Mouse (Mus musculus): ENCODE data around the gene Tmem161b. TPM values are rescaled to one million over a fixed set of nuclear protein-coding genes. Genes with fewer than 3 reads are reported as not detected.
A peak's percentile ranks its signal among the peaks of the same experiment; 100 is the strongest.

Tmem161b gene
- polyA plus RNA-seq, 1 experiment from 2014 or later: 25.2 TPM

GRCm38 (mm10) chr13:84276246-84276645 is 54.1 kb downstream of the Tmem161b start:
- H3K4me3 ChIP-seq: no peak overlapping the region
- 95% methylated on average over 5 of the region's 5 CpGs for WGBS
- H3K27ac ChIP-seq (replicated peaks): no peak overlapping the region
- H3K4me2 ChIP-seq (replicated peaks): no peak overlapping the region
- H3K9ac ChIP-seq (replicated peaks): no peak overlapping the region
- peaks cover 10% of the 10 kb centered on the region; the same call in 1 of the 2 replicates for H3K36me3 ChIP-seq
- ATAC-seq (ENCODE audit: low FRiP score, low read depth): no peak
- no peaks in the 10 kb centered on the region for H3K27me3 ChIP-seq
- no peaks in the 10 kb centered on the region for H3K4me1 ChIP-seq
- no peaks in the 10 kb centered on the region for H3K9me3 ChIP-seq

- Histone ChIP-seq H3K36me3 (peaks cover 15% of the 10 kb centered on the region), H3K9me3 (no peaks in the 10 kb centered on the region), H3K9ac (replicated peaks) (no peak overlapping the region), H3K4me2 (replicated peaks) (no peak overlapping the region), H3K27ac (replicated peaks) (no peak overlapping the region), H3K4me3 (no peak overlapping the region), H3K4me1 (peaks cover 3% of the 10 kb centered on the region), H3K27me3 (no peaks in the 10 kb centered on the region)
- no peak for ATAC-seq (ENCODE audit: low FRiP score, low read depth)
- WGBS: 87% methylated on average over 4 of the region's 4 CpGs
Measured at GRCm38 (mm10) chr13:84280352-84280751, 58.3 kb downstream of the Tmem161b start.

DNA sequence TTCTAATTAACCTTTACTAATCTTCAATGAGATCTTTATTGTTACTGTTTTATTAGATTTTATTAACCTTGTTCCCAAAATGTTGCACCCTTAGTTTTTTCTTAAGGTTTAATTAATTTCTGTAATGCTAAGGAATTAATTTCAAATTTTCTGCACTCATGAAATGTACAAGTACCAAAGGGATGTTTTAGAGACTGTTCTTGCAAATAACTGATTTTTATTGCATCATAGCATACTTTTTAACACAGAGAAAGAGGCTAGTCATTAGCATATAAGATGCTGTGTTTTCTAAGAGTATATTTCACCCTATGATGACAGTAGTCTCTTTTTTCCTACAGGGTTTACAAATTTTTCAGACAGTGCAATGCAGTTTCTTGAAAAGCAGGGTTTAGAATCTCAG is 60.9 kb downstream of the Tmem161b start:
- H3K4me2 ChIP-seq (replicated peaks): no peak overlapping the region
- ATAC-seq (ENCODE audit: low FRiP score, low read depth): no peak
- no peak overlapping the region for H3K9ac ChIP-seq (replicated peaks)
- H3K27me3 ChIP-seq: no peaks in the 10 kb centered on the region
- peaks cover 14% of the 10 kb centered on the region for H3K36me3 ChIP-seq
- no peak overlapping the region for H3K4me3 ChIP-seq
- no peaks in the 10 kb centered on the region for H3K9me3 ChIP-seq
- H3K4me1 ChIP-seq: peaks cover 9% of the 10 kb centered on the region
- no peak overlapping the region for H3K27ac ChIP-seq (replicated peaks)

- H3K27ac ChIP-seq (replicated peaks): peak overlapping the region; percentile 91
- 3% methylated on average over 7 of the region's 7 CpGs for WGBS
- peaks cover 14% of the 10 kb centered on the region for H3K36me3 ChIP-seq
- no peaks in the 10 kb centered on the region for H3K9me3 ChIP-seq
- H3K27me3 ChIP-seq: no peaks in the 10 kb centered on the region
- ATAC-seq (ENCODE audit: low FRiP score, low read depth): peak; percentile 99
- no peak overlapping the region for H3K4me3 ChIP-seq
- H3K4me1 ChIP-seq: peaks cover 9% of the 10 kb centered on the region
- H3K4me2 ChIP-seq (replicated peaks): peak overlapping the region; percentile 37
- H3K9ac ChIP-seq (replicated peaks): no peak overlapping the region
Measured at GRCm38 (mm10) chr13:84284764-84285558, 62.9 kb downstream of the Tmem161b start.

DNA sequence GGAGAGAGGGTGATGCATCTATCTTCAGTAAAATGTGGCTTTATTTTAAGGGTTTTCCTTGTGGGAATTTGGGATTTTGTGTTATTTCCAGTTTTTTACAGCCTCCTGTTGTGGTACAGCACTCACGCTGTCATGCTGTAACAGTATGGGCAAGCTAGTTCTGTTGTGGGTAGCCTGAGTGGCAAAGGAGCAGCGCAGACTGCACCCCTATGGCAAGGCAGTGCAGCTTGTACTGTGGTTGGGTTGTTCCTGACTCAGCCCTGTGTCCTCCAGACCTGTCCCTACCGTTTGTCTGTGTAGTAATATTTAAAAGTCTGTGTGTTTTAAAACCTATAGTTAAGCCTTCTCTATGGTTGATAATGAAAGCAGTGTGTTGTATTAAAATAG is 63.5 kb downstream of the Tmem161b start:
- Histone ChIP-seq H3K36me3 (peaks cover 16% of the 10 kb centered on the region), H3K4me3 (no peak overlapping the region), H3K9ac (replicated peaks) (no peak overlapping the region), H3K27ac (replicated peaks) (peak overlapping the region; percentile 91), H3K4me1 (peaks cover 9% of the 10 kb centered on the region), H3K4me2 (replicated peaks) (peak overlapping the region; percentile 37), H3K9me3 (no peaks in the 10 kb centered on the region), H3K27me3 (no peaks in the 10 kb centered on the region)
- peak; percentile 92 for ATAC-seq (ENCODE audit: low FRiP score, low read depth)
- 7% methylated on average over 3 of the region's 3 CpGs for WGBS

DNA sequence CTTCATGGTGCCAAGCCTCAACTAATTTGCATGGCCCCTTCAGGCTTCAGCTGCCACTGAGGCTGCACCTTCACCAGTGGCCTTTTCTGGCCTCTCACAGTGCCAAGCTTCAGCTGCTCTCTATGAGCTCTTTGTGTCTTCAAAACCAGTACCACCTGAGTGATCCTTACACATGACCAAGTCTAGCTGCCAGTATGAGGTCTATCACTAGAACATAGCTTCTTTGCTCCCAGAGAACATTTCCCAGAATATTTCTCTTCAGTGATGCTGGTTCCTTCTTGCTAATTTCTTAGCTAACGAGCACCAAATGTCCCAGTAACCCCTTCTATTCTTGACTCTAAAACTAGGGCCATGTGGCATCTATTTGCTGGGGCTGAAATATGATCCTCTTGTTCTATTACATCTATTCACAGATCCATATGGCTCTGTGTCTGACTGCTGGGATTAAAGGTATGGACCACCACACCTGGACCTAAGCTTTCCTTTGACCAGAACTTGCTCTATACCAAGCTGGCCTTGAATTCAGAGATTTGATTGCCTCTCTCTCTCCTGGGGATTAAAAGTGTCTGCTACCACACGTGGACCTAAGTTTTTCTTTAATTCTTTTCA is 77.5 kb downstream of the Tmem161b start:
- Histone ChIP-seq H3K4me1 (no peaks in the 10 kb centered on the region), H3K27me3 (no peaks in the 10 kb centered on the region), H3K36me3 (peaks cover 30% of the 10 kb centered on the region), H3K9ac (replicated peaks) (no peak overlapping the region), H3K27ac (replicated peaks) (no peak overlapping the region), H3K9me3 (no peaks in the 10 kb centered on the region), H3K4me3 (no peak overlapping the region), H3K4me2 (replicated peaks) (no peak overlapping the region)
- 81% methylated on average over 2 of the region's 2 CpGs for WGBS
- no peak for ATAC-seq (ENCODE audit: low FRiP score, low read depth)

GRCm38 (mm10) chr13:84343272-84343671 is 121.2 kb downstream of the Tmem161b start:
- peaks cover 11% of the 10 kb centered on the region; the same call in 1 of the 2 replicates for H3K27me3 ChIP-seq
- H3K27ac ChIP-seq (replicated peaks): no peak overlapping the region
- no peak overlapping the region for H3K9ac ChIP-seq (replicated peaks)
- no peak overlapping the region for H3K4me3 ChIP-seq
- H3K4me1 ChIP-seq: peaks cover 42% of the 10 kb centered on the region
- no peaks in the 10 kb centered on the region for H3K36me3 ChIP-seq
- WGBS: 17% methylated on average over 5 of the region's 5 CpGs
- peak overlapping the region; percentile 6; the same call in 1 of the 2 replicates for H3K4me2 ChIP-seq (replicated peaks)
- no peaks in the 10 kb centered on the region for H3K9me3 ChIP-seq
- ATAC-seq (ENCODE audit: low FRiP score, low read depth): no peak

GRCm38 (mm10) chr13:84343691-84344495 is 121.8 kb downstream of the Tmem161b start:
- peaks cover 42% of the 10 kb centered on the region for H3K4me1 ChIP-seq
- WGBS: 9% methylated on average over 13 of the region's 13 CpGs
- peak overlapping the region; percentile 51 for H3K9ac ChIP-seq (replicated peaks)
- peak overlapping the region; percentile 79 for H3K4me2 ChIP-seq (replicated peaks)
- peak overlapping the region; percentile 97 for H3K27ac ChIP-seq (replicated peaks)
- no peaks in the 10 kb centered on the region for H3K36me3 ChIP-seq
- peaks cover 11% of the 10 kb centered on the region; the same call in 1 of the 2 replicates for H3K27me3 ChIP-seq
- H3K9me3 ChIP-seq: no peaks in the 10 kb centered on the region
- H3K4me3 ChIP-seq: no peak overlapping the region
- ATAC-seq (ENCODE audit: low FRiP score, low read depth): no peak

GRCm38 (mm10) chr13:84344711-84345110 is 122.6 kb downstream of the Tmem161b start:
- peak overlapping the region; percentile 79 for H3K4me2 ChIP-seq (replicated peaks)
- peak overlapping the region; percentile 97 for H3K27ac ChIP-seq (replicated peaks)
- no peaks in the 10 kb centered on the region for H3K36me3 ChIP-seq
- peak overlapping the region; percentile 64; the same call in 1 of the 2 replicates for H3K9ac ChIP-seq (replicated peaks)
- H3K9me3 ChIP-seq: no peaks in the 10 kb centered on the region
- WGBS: 10% methylated on average over 7 of the region's 7 CpGs
- H3K4me1 ChIP-seq: peaks cover 47% of the 10 kb centered on the region
- H3K4me3 ChIP-seq: no peak overlapping the region
- H3K27me3 ChIP-seq: peaks cover 11% of the 10 kb centered on the region; the same call in 1 of the 2 replicates
- ATAC-seq (ENCODE audit: low FRiP score, low read depth): no peak

GRCm38 (mm10) chr13:84345114-84345513 is 123.0 kb downstream of the Tmem161b start:
- peak overlapping the region; percentile 79 for H3K4me2 ChIP-seq (replicated peaks)
- H3K9ac ChIP-seq (replicated peaks): peak overlapping the region; percentile 64
- no peaks in the 10 kb centered on the region for H3K36me3 ChIP-seq
- H3K4me3 ChIP-seq: peak overlapping the region; percentile 21; the same call in 1 of the 2 replicates
- peak overlapping the region; percentile 97 for H3K27ac ChIP-seq (replicated peaks)
- H3K27me3 ChIP-seq: peaks cover 11% of the 10 kb centered on the region; the same call in 1 of the 2 replicates
- H3K4me1 ChIP-seq: peaks cover 51% of the 10 kb centered on the region
- H3K9me3 ChIP-seq: no peaks in the 10 kb centered on the region
- ATAC-seq (ENCODE audit: low FRiP score, low read depth): no peak
- WGBS: 2% methylated on average over 8 of the region's 8 CpGs
